Mouse (Mus musculus): ENCODE data around the gene Selenof. TPM values are rescaled to one million over a fixed set of nuclear protein-coding genes. Genes with fewer than 3 reads are reported as not detected.

Selenof gene
- 80.4 TPM for polyA plus RNA-seq (2015; fragmentation: Illumina TruSeq; extraction: RNeasy Lipid Tissue Mini Kit (QIAGEN cat#74804); ENCODE audit: insufficient read depth, low read depth, low replicate concordance)

DNA sequence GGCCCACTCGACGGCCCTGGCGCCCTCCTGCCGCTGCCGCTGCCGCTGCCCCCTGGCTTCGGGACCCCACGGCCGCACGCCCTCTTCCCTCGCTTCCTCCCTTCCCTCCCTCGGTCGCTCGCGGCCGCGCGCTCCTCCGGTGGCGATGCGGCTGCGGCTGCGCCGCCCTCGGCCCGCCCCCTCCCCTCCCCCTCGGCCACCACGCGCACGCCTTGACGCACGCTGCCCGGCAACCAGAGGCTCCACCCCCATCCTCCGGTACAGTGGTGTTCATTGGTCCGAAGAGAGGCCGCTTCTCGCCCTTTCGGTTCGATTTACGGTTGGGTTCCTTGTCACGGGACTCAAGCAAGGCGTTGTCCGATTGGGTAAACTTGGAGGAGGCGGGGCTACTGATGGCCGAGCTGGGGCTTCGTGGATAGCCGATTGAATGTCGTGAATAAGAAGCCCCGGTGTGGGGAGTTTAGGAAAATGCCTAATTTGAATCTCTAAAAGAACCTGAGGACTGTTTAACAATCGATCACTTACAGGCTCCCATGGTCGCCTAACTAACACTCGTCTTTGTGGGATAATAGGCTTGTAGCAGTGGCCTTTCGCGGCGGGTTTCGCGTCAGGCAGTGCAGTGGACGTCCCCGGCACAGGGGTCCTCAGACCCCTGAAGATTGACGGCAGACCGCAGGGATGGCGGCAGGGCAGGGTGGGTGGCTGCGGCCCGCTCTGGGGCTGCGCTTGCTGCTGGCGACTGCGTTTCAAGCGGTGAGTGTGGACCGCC is at the start of gene Selenof, which contains the start of gene Hs2st1:
Gene Selenof (plus strand): TSS at position 258 of the 769 bp plus-strand sequence.
Gene Hs2st1 (minus strand): TSS at position 135 of the 769 bp plus-strand sequence.

Other genes with a start within 250 kb of the Selenof start
- gene Hs2st1, start 123 bp upstream of the Selenof start, polyA plus RNA-seq (2015; fragmentation: Illumina TruSeq; extraction: RNeasy Lipid Tissue Mini Kit (QIAGEN cat#74804); ENCODE audit: insufficient read depth, low read depth, low replicate concordance), result 2.9 TPM
- 28.4 TPM for gene Sh3glb1, start 150.0 kb downstream of the Selenof start, polyA plus RNA-seq (2015; fragmentation: Illumina TruSeq; extraction: RNeasy Lipid Tissue Mini Kit (QIAGEN cat#74804); ENCODE audit: insufficient read depth, low read depth, low replicate concordance)
- gene Clca3a1, start 190.7 kb downstream of the Selenof start, polyA plus RNA-seq (2015; fragmentation: Illumina TruSeq; extraction: RNeasy Lipid Tissue Mini Kit (QIAGEN cat#74804); ENCODE audit: insufficient read depth, low read depth, low replicate concordance), result 0.52 TPM
- gene Clca3a2, start 249.2 kb downstream of the Selenof start, polyA plus RNA-seq (2015; fragmentation: Illumina TruSeq; extraction: RNeasy Lipid Tissue Mini Kit (QIAGEN cat#74804); ENCODE audit: insufficient read depth, low read depth, low replicate concordance), result not detected